Mouse (Mus musculus) MEL (cell line): ENCODE results near the gene Gm49325. TPM values are rescaled to one million over a fixed set of nuclear protein-coding genes. Genes with fewer than 3 reads are reported as not detected.
A peak's percentile ranks its signal among the peaks of the same experiment; 100 is the strongest.

ENCODE experiments used
- DNase-seq: peaks from one replicate; pipeline ENCODE4 v3.0.0; 2011; ENCODE audit warnings: low read depth, low spot score
- H3K27ac ChIP-seq: 2 replicates; pipeline ENCODE4 v1.5.1; 2012; ENCODE audit warnings: low read depth, mild to moderate bottlenecking, control low read depth, low read length, moderate library complexity; ENCODE audit not compliant: control insufficient read depth
- H3K27me3 ChIP-seq, 2 experiments: fragments of 150-350 bp in 1 of 2; sonication (generic) in 1 of 2; 2 replicates each; pipeline ENCODE4 v1.6.1; 2012; ENCODE audit warnings: low read length in 2 of 2, mild to moderate bottlenecking in 2 of 2, improper control_type of control experiment in 1 of 2, moderate library complexity in 1 of 2; ENCODE audit not compliant: insufficient read depth in 2 of 2, control insufficient read depth in 1 of 2
- H3K36me3 ChIP-seq, 2 experiments: 2 replicates each; pipeline ENCODE4 v1.6.1; 2012 to 2014; ENCODE audit warnings: low read length in 2 of 2, improper control_type of control experiment in 1 of 2, inconsistent platforms in 1 of 2, mild to moderate bottlenecking in 1 of 2; ENCODE audit not compliant: insufficient read depth in 2 of 2, control insufficient read depth in 1 of 2
- H3K4me1 ChIP-seq, 2 experiments: fragments of 150-350 bp in 1 of 2; sonication (generic) in 1 of 2; 2 replicates each; pipeline ENCODE4 v1.6.1; 2012; ENCODE audit warnings: low read length in 2 of 2, improper control_type of control experiment in 1 of 2, mild to moderate bottlenecking in 1 of 2; ENCODE audit not compliant: insufficient read depth in 2 of 2, control insufficient read depth in 1 of 2
- H3K4me3 ChIP-seq, 2 experiments: fragments of 150-350 bp in 1 of 2; sonication (generic) in 1 of 2; 2 replicates each; pipeline ENCODE4 v1.5.1; 2012; ENCODE audit warnings: low read depth in 2 of 2, low read length in 2 of 2, mild to moderate bottlenecking in 2 of 2, moderate library complexity in 2 of 2, control low read depth in 1 of 2, improper control_type of control experiment in 1 of 2; ENCODE audit not compliant: control insufficient read depth in 1 of 2, insufficient read depth in 1 of 2
- H3K79me2 ChIP-seq: 2 replicates; pipeline ENCODE4 v1.6.1; 2012; ENCODE audit warnings: mild to moderate bottlenecking, low read length, moderate library complexity; ENCODE audit not compliant: control insufficient read depth, poor library complexity, insufficient read depth
- H3K9ac ChIP-seq: 2 replicates; pipeline ENCODE4 v1.6.1; 2012; ENCODE audit warnings: low read depth, mild to moderate bottlenecking, control low read depth, low read length, moderate library complexity; ENCODE audit not compliant: control insufficient read depth, poor library complexity, severe bottlenecking
- H3K9me3 ChIP-seq: fragments of 150-350 bp; sonication (generic); replicated peaks from 2 replicates; pipeline ENCODE4 v1.6.1; 2012; ENCODE audit warnings: mild to moderate bottlenecking, low read length, improper control_type of control experiment, moderate library complexity; ENCODE audit not compliant: insufficient read depth
- BHLHE40 ChIP-seq: IDR thresholded peaks from 2 replicates; pipeline ENCODE4 v1.6.1; 2012; ENCODE audit warnings: low read depth, mild to moderate bottlenecking, inconsistent platforms, low read length, improper control_type of control experiment, borderline replicate concordance
- CHD1 ChIP-seq: IDR thresholded peaks from 2 replicates; pipeline ENCODE4 v1.6.1; 2012; ENCODE audit warnings: low read depth, mild to moderate bottlenecking, inconsistent platforms, low read length, improper control_type of control experiment
- E2F4 ChIP-seq: IDR thresholded peaks from 2 replicates; pipeline ENCODE4 v1.6.1; 2011; ENCODE audit warnings: low read depth, low read length, improper control_type of control experiment, borderline replicate concordance
- ELF1 ChIP-seq: IDR thresholded peaks from 2 replicates; pipeline ENCODE4 v1.6.1; 2014; ENCODE audit warnings: low read depth, mild to moderate bottlenecking, inconsistent platforms, low read length, improper control_type of control experiment, moderate library complexity
- EP300 ChIP-seq, 2 experiments: IDR thresholded peaks; 2 replicates each; pipeline ENCODE4 v1.6.1; 2011; ENCODE audit warnings: improper control_type of control experiment in 2 of 2, low read length in 2 of 2, low read depth in 1 of 2, mild to moderate bottlenecking in 1 of 2
- GABPA ChIP-seq: IDR thresholded peaks from 2 replicates; pipeline ENCODE4 v1.6.1; 2012; ENCODE audit warnings: low read depth, mild to moderate bottlenecking, inconsistent platforms, low read length, improper control_type of control experiment, moderate library complexity
- JUND ChIP-seq: IDR thresholded peaks from 2 replicates; pipeline ENCODE4 v1.6.1; 2011; ENCODE audit warnings: low read depth, mild to moderate bottlenecking, improper control_type of control experiment, low read length
- KAT2A ChIP-seq: conservative IDR thresholded peaks from 2 replicates; pipeline ENCODE4 v1.6.1; 2012; ENCODE audit warnings: low read depth, low read length, improper control_type of control experiment, inconsistent platforms
- MAFK ChIP-seq: IDR thresholded peaks from 2 replicates; pipeline ENCODE4 v1.6.1; 2011; ENCODE audit warnings: low read depth, mild to moderate bottlenecking, low read length, improper control_type of control experiment, borderline replicate concordance
- MEF2A ChIP-seq: IDR thresholded peaks from 2 replicates; pipeline ENCODE4 v1.6.1; 2014; ENCODE audit warnings: low read depth, mild to moderate bottlenecking, inconsistent platforms, low read length, improper control_type of control experiment; ENCODE audit not compliant: poor library complexity, insufficient replicate concordance, severe bottlenecking; ENCODE audit errors: extremely low read depth
- MYB ChIP-seq: IDR thresholded peaks from 2 replicates; pipeline ENCODE4 v1.6.1; 2011; ENCODE audit warnings: mild to moderate bottlenecking, low read depth, low read length, improper control_type of control experiment
- NRF1 ChIP-seq: IDR thresholded peaks from 2 replicates; pipeline ENCODE4 v1.6.1; 2014; ENCODE audit warnings: low read depth, mild to moderate bottlenecking, inconsistent platforms, low read length, improper control_type of control experiment, moderate library complexity; ENCODE audit not compliant: poor library complexity, insufficient read depth, severe bottlenecking
- TAL1 ChIP-seq: IDR thresholded peaks from 2 replicates; pipeline ENCODE4 v1.6.1; 2012; ENCODE audit warnings: mild to moderate bottlenecking, inconsistent platforms, low read length, moderate library complexity, mixed read lengths
- TBP ChIP-seq: IDR thresholded peaks from 2 replicates; pipeline ENCODE4 v1.8.0; 2011; ENCODE audit warnings: low read depth, low read length, improper control_type of control experiment
- USF2 ChIP-seq, 2 experiments: IDR thresholded peaks; 2 replicates each; pipeline ENCODE4 v1.6.1; 2011 to 2012; ENCODE audit warnings: improper control_type of control experiment in 2 of 2, low read length in 2 of 2, borderline replicate concordance in 1 of 2, inconsistent platforms in 1 of 2, low read depth in 1 of 2, mild to moderate bottlenecking in 1 of 2; ENCODE audit not compliant: insufficient read depth in 1 of 2
- ZC3H11A ChIP-seq: IDR thresholded peaks from 2 replicates; pipeline ENCODE4 v1.6.1; 2012; ENCODE audit warnings: low read depth, mild to moderate bottlenecking, inconsistent platforms, low read length, improper control_type of control experiment
- ZNF384 ChIP-seq: IDR thresholded peaks from 2 replicates; pipeline ENCODE4 v1.6.1; 2012; ENCODE audit warnings: low read depth, mild to moderate bottlenecking, inconsistent platforms, low read length, improper control_type of control experiment
- polyA plus RNA-seq, 2 experiments: library from polyadenylated mRNA; stranded (reverse) in 1 of 2; unstranded in 1 of 2; fragments of >175 nt in 1 of 2; fragments of >200 nt in 1 of 2; gene quantifications; 2 replicates each; pipeline versions ENCODE4 v1.2.1 to v1.2.4; 2012; ENCODE audit warnings: low replicate concordance in 2 of 2, low read depth in 1 of 2; ENCODE audit not compliant: insufficient read length in 2 of 2, insufficient read depth in 1 of 2, missing spikeins in 1 of 2
- total RNA-seq: library from RNA; depleted of rRNA; stranded (reverse); fragments of 300-350 nt; gene quantifications from 2 replicates; pipeline ENCODE4 v1.2.3, GENCODE M21; 2012

The Gm49325 gene
- total and polyA plus RNA-seq, 3 experiments: 1.0 to 3.7 TPM; not detected in 1

DNA sequence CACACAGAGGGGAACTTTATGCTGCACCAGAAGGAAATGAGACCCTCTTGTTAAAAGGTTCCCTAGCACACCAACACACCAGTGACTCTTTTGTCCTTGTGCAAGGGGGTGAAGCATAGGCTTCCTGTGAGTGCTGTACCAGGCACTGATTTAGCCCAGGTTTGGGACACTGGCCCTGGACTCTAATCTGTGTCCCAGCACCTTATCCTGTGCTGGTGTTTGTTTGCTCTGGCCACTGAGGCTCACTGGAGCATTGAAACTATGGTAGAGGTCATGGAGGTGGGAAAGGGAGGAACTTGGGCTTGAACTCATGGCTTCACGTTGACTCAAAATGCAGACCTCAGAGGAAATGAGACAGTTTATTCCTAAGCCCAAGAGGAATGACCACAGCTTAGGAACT lies 32.8 kb upstream of the Gm49325 start:
- Histone ChIP-seq H3K9me3 (no peaks in the 10 kb centered on the region), H3K4me3 (no peak overlapping the region), H3K9ac (no peak overlapping the region), H3K27ac (no peak overlapping the region), H3K4me1 (peaks cover under 1 to 7% of the 10 kb centered on the region in 2 experiments; a peak in 3 of 4 replicates), H3K27me3 (no peaks in the 10 kb centered on the region), H3K79me2 (no peaks in the 10 kb centered on the region), H3K36me3 (no peaks in the 10 kb centered on the region)
- no peak for DNase-seq
- TF ChIP-seq EP300 (IDR thresholded peaks at IDR 0.05; ENCODE audit: low read depth in 1 of 2, low read length in 2 of 2): no peak
- TF ChIP-seq ELF1: no peak
- no peak for TF ChIP-seq MEF2A
- no peak for TF ChIP-seq USF2 (IDR thresholded peaks at IDR 0.05; ENCODE audit: borderline replicate concordance in 1 of 2, insufficient read depth in 1 of 2, low read depth in 1 of 2, low read length in 2 of 2)
- no peak for TF ChIP-seq MAFK
- TF ChIP-seq GABPA: no peak
- no peak for TF ChIP-seq JUND
- TF ChIP-seq MYB: no peak

DNA sequence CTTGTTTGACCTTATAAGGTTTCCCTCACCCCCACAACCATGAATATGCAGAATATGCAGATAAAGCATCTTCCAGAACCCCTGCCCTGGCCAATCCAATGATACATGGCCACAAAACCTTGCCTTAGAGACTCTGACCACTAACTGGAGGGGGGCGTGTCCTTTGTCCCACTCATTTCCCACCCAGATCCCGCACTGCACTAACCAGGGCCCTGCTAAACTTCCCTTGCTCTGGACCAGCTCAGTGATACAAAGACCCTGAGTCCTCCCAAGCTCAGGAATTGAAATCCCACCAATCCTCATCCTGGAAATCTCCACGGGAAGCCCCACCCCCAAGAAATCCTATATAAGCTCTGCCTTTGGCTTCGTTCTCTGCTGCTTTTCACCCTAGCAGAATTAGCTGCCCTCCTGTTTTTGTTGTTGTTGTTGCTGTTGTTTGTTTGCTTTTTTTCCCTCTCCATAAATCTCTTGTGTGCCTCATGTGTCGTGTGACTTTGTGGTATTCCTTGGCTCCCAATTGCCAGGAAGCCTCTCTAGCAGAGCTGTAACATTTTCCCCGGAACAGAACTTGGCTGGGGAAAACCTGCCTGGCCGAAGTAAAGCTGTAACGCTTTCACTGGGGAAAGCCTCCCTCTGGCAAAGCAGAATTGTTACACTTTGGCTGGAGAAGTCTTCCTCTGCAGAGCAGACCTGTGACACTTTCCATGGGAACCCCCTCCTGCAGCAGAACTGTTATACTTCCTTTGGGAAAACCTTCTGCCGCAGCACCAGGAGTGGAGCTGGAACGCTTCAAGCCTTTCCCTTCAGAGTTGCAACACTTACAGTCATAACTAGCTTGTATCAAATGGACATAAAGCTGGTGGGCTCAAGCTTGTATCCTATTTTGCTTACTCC lies 25.7 kb upstream of the Gm49325 start:
- H3K27me3 ChIP-seq: no peaks in the 10 kb centered on the region
- no peak overlapping the region; the same call in 1 of the 2 replicates for H3K9ac ChIP-seq
- H3K79me2 ChIP-seq: peaks cover 17% of the 10 kb centered on the region
- TF ChIP-seq JUND (no peak), NRF1 (no peak), BHLHE40 (no peak), KAT2A (no peak), TAL1 (no peak), E2F4 (no peak), CHD1 (no peak), TBP (no peak), ZC3H11A (no peak), ZNF384 (no peak)
- peaks cover 0 to 22% of the 10 kb centered on the region in 2 experiments; a peak in 2 of 4 replicates for H3K36me3 ChIP-seq
- no peak for DNase-seq
- H3K27ac ChIP-seq: no peak overlapping the region
- H3K9me3 ChIP-seq: no peaks in the 10 kb centered on the region
- H3K4me3 ChIP-seq: peak overlapping the region in 1 of 2 experiments; percentile 60; a peak in 1 of 4 replicates
- H3K4me1 ChIP-seq: peaks cover 9 to 26% of the 10 kb centered on the region in 2 experiments
